Mouse (Mus musculus): ENCODE measurements at regions not wholly inside any gene's neighbourhood (a gene's known extent, or its start where the extent isn't known, plus 50 kb on each side); places are given as distances from the start of the nearest gene placed in this dataset.
"Not testable (repeated sequence)": the region's sequence is repeated elsewhere in the genome, so short reads cannot be mapped to it uniquely, and the experiment has no call there.

- Histone ChIP-seq H3K4me3 (ENCODE audit: low read depth, low read length) (no peak overlapping the region), H3K36me3 (ENCODE audit: control insufficient read depth, insufficient read depth, low read length) (no peaks in the 10 kb centered on the region), H3K27me3 (replicated peaks; ENCODE audit: control insufficient read depth, insufficient read depth, low read length) (no peaks in the 10 kb centered on the region), H3K4me2 (ENCODE audit: low read length) (no peak overlapping the region), H3K9me3 (replicated peaks; ENCODE audit: control insufficient read depth, low read length) (no peaks in the 10 kb centered on the region), H3K4me1 (ENCODE audit: control insufficient read depth, insufficient read depth, low read length) (no peaks in the 10 kb centered on the region), H3K27ac (ENCODE audit: low read depth, low read length) (no peak overlapping the region), H3K9ac (ENCODE audit: low read length) (no peak overlapping the region)
- ATAC-seq = no peak
- no peak for DNase-seq (ENCODE audit: low spot score)
Observed at GRCm38 (mm10) chr14:38237471-38237870, 1102.4 kb upstream of the Ghitm start.

- H3K27ac ChIP-seq (ENCODE audit: low read depth, low read length) = no peak overlapping the region
- no peak overlapping the region for H3K9ac ChIP-seq (ENCODE audit: low read length)
- ATAC-seq (no peak), DNase-seq (ENCODE audit: low spot score) (no peak)
- no peak overlapping the region for H3K4me2 ChIP-seq (ENCODE audit: low read length)
- H3K9me3 ChIP-seq (replicated peaks; ENCODE audit: control insufficient read depth, low read length) = no peaks in the 10 kb centered on the region
- no peaks in the 10 kb centered on the region for H3K36me3 ChIP-seq (ENCODE audit: control insufficient read depth, insufficient read depth, low read length)
- no peaks in the 10 kb centered on the region for H3K27me3 ChIP-seq (replicated peaks; ENCODE audit: control insufficient read depth, insufficient read depth, low read length)
- H3K4me3 ChIP-seq (ENCODE audit: low read depth, low read length) = no peak overlapping the region
- H3K4me1 ChIP-seq (ENCODE audit: control insufficient read depth, insufficient read depth, low read length) = no peaks in the 10 kb centered on the region
Observed at GRCm38 (mm10) chr14:38208591-38208990, 1073.5 kb upstream of the Ghitm start.

GRCm38 (mm10) chr14:38191771-38192170, 1056.7 kb upstream of the Ghitm start:
- no peaks in the 10 kb centered on the region for H3K36me3 ChIP-seq (ENCODE audit: control insufficient read depth, insufficient read depth, low read length)
- no peak overlapping the region for H3K9ac ChIP-seq (ENCODE audit: low read length)
- no peak overlapping the region for H3K4me3 ChIP-seq (ENCODE audit: low read depth, low read length)
- H3K4me1 ChIP-seq (ENCODE audit: control insufficient read depth, insufficient read depth, low read length) = no peaks in the 10 kb centered on the region
- no peaks in the 10 kb centered on the region for H3K27me3 ChIP-seq (replicated peaks; ENCODE audit: control insufficient read depth, insufficient read depth, low read length)
- WGBS = 48% methylated on average over 1 of the region's 1 CpGs
- H3K9me3 ChIP-seq (replicated peaks; ENCODE audit: control insufficient read depth, low read length) = no peaks in the 10 kb centered on the region
- H3K4me2 ChIP-seq (ENCODE audit: low read length) = no peak overlapping the region
- ATAC-seq = no peak
- no peak overlapping the region for H3K27ac ChIP-seq (ENCODE audit: low read depth, low read length)
- DNase-seq (ENCODE audit: low spot score) = no peak

GRCm38 (mm10) chr14:38185606-38186005, 1050.5 kb upstream of the Ghitm start:
- not testable (repeated sequence) for H3K4me1 ChIP-seq (ENCODE audit: control insufficient read depth, insufficient read depth, low read length); H3K4me2 ChIP-seq (ENCODE audit: low read length); H3K27ac ChIP-seq (ENCODE audit: low read depth, low read length); DNase-seq (ENCODE audit: low spot score); ATAC-seq; H3K27me3 ChIP-seq (replicated peaks; ENCODE audit: control insufficient read depth, insufficient read depth, low read length); H3K9ac ChIP-seq (ENCODE audit: low read length); H3K9me3 ChIP-seq (replicated peaks; ENCODE audit: control insufficient read depth, low read length); H3K36me3 ChIP-seq (ENCODE audit: control insufficient read depth, insufficient read depth, low read length); H3K4me3 ChIP-seq (ENCODE audit: low read depth, low read length)

- H3K4me3 ChIP-seq (ENCODE audit: low read depth, low read length) = no peak overlapping the region
- no peaks in the 10 kb centered on the region for H3K36me3 ChIP-seq (ENCODE audit: control insufficient read depth, insufficient read depth, low read length)
- H3K27ac ChIP-seq (ENCODE audit: low read depth, low read length) = no peak overlapping the region
- H3K27me3 ChIP-seq (replicated peaks; ENCODE audit: control insufficient read depth, insufficient read depth, low read length) = no peaks in the 10 kb centered on the region
- ATAC-seq = no peak
- H3K4me1 ChIP-seq (ENCODE audit: control insufficient read depth, insufficient read depth, low read length) = no peaks in the 10 kb centered on the region
- no peak for DNase-seq (ENCODE audit: low spot score)
- no peaks in the 10 kb centered on the region for H3K9me3 ChIP-seq (replicated peaks; ENCODE audit: control insufficient read depth, low read length)
- no peak overlapping the region for H3K4me2 ChIP-seq (ENCODE audit: low read length)
- no peak overlapping the region for H3K9ac ChIP-seq (ENCODE audit: low read length)
Observed at GRCm38 (mm10) chr14:38152843-38153242, 1017.8 kb upstream of the Ghitm start.

- no peak overlapping the region for H3K4me3 ChIP-seq (ENCODE audit: low read depth, low read length)
- WGBS = 12% methylated on average over 3 of the region's 3 CpGs
- ATAC-seq (no peak), DNase-seq (ENCODE audit: low spot score) (peak; percentile 3)
- H3K36me3 ChIP-seq (ENCODE audit: control insufficient read depth, insufficient read depth, low read length) = no peaks in the 10 kb centered on the region
- no peaks in the 10 kb centered on the region for H3K27me3 ChIP-seq (replicated peaks; ENCODE audit: control insufficient read depth, insufficient read depth, low read length)
- H3K4me1 ChIP-seq (ENCODE audit: control insufficient read depth, insufficient read depth, low read length) = no peaks in the 10 kb centered on the region; the same call in 1 of the 2 replicates
- H3K9me3 ChIP-seq (replicated peaks; ENCODE audit: control insufficient read depth, low read length) = no peaks in the 10 kb centered on the region
- no peak overlapping the region for H3K9ac ChIP-seq (ENCODE audit: low read length)
- no peak overlapping the region for H3K27ac ChIP-seq (ENCODE audit: low read depth, low read length)
- H3K4me2 ChIP-seq (ENCODE audit: low read length) = no peak overlapping the region
Observed at GRCm38 (mm10) chr14:38130719-38131118, 995.6 kb upstream of the Ghitm start.

Measured in forebrain, embryonic 14.5 days (tissue).